Mouse (Mus musculus): ENCODE data around the gene St3gal2.
"Not testable (repeated sequence)": the region's sequence is repeated elsewhere in the genome, so short reads cannot be mapped to it uniquely, and the experiment has no call there.

St3gal2 gene

DNA sequence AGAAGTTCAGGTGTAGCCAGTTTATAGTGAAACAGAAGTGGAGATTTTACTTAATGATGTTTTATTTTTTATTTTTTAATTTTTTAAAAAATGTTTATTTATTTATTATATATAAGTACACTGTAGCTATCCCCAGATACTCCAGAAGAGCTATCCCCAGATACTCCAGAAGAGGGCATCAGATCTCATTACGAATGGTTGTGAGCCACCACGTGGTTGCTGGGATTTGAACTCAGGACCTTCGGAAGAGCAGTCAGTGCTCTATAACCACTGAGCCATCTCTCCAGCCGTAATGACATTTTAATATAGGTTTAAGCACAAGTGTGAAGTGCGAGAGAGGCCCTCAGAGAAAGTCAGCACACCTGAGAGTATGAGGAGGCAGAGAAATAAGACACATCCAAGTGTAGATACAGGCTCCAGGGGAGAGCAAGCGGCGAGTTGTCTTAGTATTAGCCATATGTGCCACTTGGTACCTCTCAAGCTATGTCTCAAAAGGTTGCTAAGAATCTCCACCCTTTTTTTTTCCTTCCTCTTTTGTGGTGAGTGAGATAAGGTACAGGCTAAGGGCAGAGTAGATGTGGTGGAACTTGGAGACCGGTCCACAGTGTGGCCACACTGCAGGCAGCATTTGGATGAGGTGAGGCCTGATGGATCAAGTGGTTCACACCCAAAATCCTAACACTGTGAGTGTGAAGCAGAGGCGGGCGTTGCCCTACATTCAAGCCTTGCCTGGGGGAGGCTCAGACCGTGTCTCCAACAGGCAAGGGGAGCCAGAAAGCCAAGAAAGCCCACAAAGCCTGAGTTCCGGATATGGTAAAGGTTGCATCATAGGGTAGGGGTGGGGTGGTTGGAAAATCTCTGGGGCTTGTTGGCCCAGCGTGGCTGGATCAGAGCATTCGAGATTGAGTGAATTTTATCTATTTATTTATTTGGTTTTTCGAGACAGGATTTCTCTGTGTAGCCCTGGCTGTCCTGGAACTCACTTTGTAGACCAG, 7.8 kb upstream of the St3gal2 start:
- DNase-seq (ENCODE audit: low spot score in 2 of 2) = no peak

- DNase-seq (ENCODE audit: low spot score in 2 of 2) = no peak
Observed at GRCm38 (mm10) chr8:110917415-110917814, 2.3 kb upstream of the St3gal2 start.

DNA sequence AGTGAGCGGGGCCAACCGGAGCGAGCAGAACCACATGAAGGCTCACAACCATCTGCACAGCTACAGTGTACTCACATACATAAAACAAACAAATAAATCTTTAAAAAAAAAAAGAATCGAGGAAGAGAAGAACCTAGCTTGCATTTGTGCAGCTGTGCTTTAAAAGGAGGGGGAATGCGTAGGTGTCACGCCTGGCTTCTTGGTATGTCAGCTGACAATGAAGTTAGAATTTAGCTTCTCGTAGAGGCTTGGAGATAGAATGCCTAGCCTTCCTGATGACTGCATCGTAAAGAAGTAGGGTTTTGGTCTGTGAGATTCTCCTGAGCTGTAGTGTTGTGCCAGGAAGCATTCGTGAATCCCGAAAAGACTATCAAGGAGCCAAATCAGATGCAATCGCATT, 1.7 kb upstream of the St3gal2 start:
- no peak for DNase-seq (ENCODE audit: low spot score in 2 of 2)

- DNase-seq (ENCODE audit: low spot score in 2 of 2) = no peak
Observed at GRCm38 (mm10) chr8:110918460-110918859, 1.3 kb upstream of the St3gal2 start.

DNA sequence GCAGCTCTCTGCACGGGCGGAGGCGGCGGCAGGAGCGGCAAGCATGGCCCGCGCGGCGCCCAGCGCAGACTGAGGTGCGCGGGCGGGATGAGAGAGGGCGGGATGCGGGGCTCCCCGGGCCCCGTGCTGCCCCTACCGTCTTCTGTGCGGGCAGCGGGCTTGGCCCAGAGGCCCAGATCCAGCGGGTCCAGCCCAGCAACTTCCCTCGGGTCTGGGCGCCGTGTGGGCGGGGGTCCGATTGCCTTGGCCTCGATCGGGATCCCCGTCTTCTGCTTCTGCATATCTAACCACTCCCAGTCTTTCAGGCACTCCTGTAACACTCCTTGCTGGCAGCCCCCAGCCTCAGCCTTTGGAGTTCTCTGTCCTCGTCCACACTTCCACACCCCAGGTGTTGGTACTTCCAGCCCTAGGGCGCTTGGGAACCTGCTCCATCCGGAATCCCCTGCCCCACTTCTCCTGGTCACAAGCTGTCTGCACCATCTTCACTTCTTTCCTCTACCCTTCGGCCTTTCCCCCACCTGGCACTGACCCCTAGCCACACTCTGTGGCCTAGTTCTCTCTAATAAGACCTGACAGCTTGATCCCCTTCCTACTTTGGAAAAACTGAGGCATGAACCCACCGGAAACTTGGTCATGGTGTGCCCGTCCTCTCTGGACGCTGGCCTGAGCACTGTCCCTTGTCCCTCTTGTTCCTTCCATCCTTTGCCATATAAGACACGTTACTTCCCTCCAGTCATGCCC, 480 bp downstream of the St3gal2 start:
- DNase-seq (ENCODE audit: low spot score in 2 of 2) = peak in 1 of 2 experiments; percentile 62

- DNase-seq (ENCODE audit: low spot score in 2 of 2) = no peak
Observed at GRCm38 (mm10) chr8:110920773-110921277, 1.1 kb downstream of the St3gal2 start.

- DNase-seq (ENCODE audit: low spot score in 2 of 2) = no peak
Observed at GRCm38 (mm10) chr8:110921492-110922230, 1.9 kb downstream of the St3gal2 start.

DNA sequence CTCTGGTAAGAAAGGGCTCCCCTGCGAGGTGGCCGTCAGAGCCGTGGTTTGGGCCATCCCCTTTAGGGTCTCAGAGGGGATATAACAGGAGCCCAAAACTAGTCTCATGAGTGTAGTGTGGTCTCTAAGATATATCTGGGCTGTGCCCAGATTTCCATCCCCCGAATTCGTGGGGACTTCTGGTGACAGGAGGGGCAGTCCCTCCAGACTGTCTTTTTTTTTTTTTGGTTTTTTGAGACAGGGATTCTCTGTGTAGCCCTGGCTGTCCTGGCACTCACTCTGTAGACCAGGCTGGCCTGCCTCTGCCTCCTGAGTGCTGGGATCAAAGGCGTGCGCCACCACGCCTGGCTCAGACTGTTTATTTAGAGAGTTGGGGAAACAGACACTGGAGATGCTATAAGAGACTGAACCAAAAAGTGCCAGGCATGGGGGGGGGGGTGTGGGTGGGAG, 6.0 kb downstream of the St3gal2 start:
- DNase-seq (ENCODE audit: low spot score in 2 of 2) = no peak

DNA sequence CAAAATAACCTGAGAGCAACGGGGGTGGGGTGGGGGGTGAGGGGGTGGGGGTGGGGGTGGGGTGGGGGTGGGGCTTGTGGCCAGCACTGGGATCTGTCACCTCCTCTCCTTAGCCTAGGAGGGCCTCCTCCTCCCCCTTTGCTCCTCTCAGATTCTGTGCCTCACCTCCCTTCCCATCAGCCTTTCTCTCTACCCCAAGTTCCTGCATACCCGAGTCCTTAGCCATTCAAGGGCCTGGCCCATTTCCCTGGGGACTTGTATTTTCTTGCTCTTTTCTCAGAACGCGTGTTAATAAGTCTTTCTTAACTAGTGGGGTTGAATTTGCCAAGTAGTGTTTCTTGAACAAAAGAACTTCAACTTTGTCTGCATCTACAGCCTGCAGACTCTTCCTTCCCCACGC, 7.0 kb downstream of the St3gal2 start:
- DNase-seq (ENCODE audit: low spot score in 2 of 2) = no peak

- no peak for DNase-seq (ENCODE audit: low spot score in 2 of 2)
Observed at GRCm38 (mm10) chr8:110928435-110928834, 8.7 kb downstream of the St3gal2 start.

DNA sequence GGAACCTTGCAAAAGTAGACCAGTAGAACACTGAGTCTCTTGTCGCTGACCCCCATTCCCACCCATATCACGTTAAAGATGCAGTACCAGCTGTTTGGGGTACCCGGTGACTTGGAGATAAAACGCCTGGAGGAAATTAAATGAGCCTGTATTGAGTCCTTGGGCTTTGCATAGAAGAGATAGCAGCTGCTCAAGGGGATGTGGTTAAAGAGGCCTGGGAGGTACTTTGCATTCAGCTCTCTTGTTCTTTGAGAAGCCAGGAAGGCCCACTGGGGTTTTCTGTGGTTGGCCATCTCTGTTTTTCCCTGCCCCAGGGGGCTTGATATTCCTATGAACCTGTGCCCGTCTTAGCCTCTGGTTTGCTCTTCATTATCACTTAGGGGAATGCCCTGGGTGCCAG, 9.3 kb downstream of the St3gal2 start:
- no peak for DNase-seq (ENCODE audit: low spot score in 2 of 2)

DNA sequence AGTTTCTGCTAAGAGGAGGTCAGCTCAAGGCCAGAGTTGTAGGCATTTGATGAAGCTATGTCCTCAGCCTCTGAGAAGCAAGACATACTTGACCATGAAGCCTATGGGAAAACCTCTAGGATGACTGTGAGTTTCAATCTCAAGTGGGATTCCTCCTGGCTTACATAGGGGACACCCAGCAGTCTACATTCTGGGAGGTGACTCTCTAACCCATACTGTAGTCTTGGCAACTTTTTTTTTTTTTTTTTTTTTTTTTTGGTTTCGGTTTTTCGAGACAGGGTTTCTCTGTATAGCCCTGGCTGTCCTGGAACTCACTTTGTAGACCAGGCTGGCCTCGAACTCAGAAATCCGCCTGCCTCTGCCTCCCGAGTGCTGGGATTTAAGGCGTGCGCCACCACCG, 9.9 kb downstream of the St3gal2 start:
- not testable (repeated sequence) for DNase-seq (ENCODE audit: low spot score in 2 of 2)

DNA sequence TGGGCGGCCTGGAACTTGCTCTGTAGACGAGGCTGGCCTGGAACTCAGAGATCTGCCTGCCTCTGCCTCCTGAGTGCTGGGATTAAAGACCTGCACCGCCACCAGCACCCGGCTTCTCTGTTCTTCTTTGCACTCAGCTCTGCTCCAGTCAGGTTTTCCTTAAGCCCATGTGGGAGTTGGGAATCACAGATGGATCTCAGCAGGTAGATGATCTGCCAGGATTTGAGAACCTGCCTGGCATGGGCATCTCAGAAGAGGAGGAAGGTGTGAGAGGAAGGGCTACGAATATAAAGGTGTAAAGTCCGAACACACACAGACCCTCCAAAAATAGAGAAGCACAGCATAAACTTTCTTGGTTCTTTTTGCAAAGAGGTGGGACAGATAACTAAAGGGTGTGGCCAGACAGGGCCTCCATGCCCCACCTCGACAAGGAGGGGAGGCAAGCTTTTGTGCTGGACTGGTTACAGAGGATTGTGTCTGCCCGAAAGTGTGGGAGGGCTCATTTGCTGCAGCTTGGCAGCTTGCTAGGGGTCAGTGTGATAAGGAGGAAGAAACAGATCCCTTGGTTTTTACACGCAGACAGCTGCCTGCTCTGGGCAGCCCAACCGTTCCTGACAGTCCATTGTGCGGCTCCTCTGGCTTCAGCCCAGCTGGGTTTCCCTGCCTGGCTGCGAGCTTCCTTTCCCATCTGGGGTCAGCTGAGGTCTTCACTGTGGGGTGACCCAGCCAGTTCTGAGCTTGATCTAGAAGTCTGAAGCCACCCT, 11.6 kb downstream of the St3gal2 start:
- no peak for DNase-seq (ENCODE audit: low spot score in 2 of 2)

GRCm38 (mm10) chr8:110932444-110932843, 12.7 kb downstream of the St3gal2 start:
- DNase-seq (ENCODE audit: low spot score in 2 of 2) = no peak

- DNase-seq (ENCODE audit: low spot score in 2 of 2) = no peak
Observed at GRCm38 (mm10) chr8:110933272-110933671, 13.6 kb downstream of the St3gal2 start.

- no peak for DNase-seq (ENCODE audit: low spot score in 2 of 2)
Observed at GRCm38 (mm10) chr8:110936217-110936616, 16.5 kb downstream of the St3gal2 start.

DNA sequence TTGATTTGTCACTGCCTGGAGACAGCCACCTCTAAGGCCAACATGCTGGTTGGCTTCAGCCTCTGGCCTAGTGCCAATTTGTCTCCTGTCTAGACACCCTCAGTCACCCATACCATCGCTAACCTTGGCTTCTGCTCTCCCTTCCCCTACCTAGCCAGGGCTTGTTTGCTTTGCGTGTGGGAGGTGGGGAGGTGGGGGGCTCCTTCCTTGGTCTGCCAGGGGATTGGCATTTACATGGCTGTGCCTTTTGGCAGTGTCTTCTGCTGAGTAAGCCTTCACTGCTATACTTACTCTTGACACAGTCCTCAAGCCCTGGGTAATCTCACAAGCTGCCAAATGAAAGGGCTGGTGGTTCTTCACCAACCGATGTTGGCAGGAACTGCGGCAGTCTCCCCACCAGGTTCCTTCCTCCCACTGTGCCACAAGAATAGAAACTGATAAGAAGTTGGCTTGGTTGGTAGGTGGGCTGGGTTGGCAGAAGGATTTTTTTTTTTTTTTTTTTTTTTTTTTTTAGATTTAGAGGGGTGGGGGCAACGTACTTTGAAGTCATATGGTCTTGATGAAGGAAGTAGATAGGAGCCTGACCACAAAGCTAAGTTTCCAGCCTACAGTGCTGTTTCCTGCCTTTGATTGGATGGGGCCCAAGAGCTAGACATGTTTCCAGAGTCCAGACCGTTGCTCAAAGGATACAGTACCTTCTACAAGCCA, 19.3 kb downstream of the St3gal2 start:
- peak; percentile 65 to 73 for DNase-seq (ENCODE audit: low spot score in 2 of 2)

DNA sequence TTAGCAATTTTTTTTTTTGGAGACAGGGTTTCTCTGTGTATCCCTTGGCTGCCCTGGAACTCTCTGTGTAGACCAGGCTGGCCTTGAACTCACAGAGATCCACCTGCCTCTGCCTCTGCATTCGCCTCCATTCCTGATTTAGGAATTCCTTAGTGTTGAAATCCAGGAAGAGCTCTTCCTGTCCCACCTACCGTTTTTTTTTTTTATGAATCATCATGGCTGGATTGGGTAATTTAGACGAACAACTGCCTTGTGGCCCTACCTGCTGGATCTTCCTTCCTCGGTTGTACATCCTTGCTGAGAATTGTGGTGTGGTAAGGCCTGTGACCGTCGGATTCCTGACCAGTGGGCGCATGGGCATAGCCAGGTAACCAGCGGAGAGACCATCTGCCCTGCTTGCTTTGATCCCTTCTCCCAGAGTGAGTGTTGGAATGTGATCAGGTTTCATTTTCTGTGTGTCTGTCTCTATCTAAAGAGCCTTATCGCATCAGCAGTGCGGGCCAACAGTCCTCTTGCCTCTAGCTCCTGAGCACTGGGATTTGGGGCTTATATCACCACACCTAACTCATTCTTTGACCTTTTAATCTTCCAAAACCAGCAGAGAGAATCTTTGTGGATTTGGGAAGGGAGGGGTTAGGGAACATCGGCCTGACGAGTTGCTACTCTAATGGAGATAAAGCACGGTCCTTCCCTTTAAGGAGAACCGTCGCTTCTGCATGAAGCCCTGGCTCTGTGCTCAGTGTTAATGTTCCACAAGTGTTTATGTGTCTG, 21.1 kb downstream of the St3gal2 start:
- DNase-seq (ENCODE audit: low spot score in 2 of 2) = no peak

DNA sequence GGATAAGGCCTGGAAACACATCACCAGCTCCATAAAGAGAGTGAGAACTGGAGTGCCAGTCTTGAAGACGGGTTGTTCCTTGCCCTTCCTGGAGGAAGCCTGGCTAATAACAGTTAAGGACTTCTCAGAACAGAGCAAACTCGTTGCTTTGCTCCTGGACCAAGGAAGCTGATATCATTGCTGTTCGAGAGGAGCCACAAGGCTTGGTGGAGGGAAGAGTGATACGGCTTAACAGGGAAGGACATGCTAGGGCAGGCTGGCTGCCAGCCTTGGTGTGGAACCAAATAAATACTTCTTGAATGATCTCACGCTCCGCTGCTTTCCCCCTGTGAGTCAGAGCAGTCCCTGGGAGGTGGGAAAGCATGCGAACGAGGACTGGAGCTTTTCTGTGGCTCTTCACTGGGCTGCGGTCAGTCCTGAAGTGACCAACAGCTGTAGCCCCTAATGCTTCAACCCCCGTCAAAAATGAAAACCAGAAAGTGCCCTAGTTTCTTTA, 21.8 kb downstream of the St3gal2 start:
- peak in 1 of 2 experiments; percentile 49 for DNase-seq (ENCODE audit: low spot score in 2 of 2)

Measured in right cerebral cortex, adult 2 months (tissue).